Mouse (Mus musculus) ES-Bruce4 (cell line): Measurements from ENCODE around the gene Gm4788.

Experiments
- CTCF ChIP-seq: IDR thresholded peaks from one replicate; pipeline ENCODE4 v1.8.1; 2011; ENCODE audit warnings: low read depth, low read length
- EP300 ChIP-seq: IDR thresholded peaks from 2 replicates; pipeline ENCODE4 v1.6.1; 2011; ENCODE audit warnings: low read depth, low read length; ENCODE audit not compliant: insufficient read depth
- POLR2A ChIP-seq: IDR thresholded peaks from one replicate; pipeline ENCODE4 v1.8.1; 2011; ENCODE audit warnings: low read length; ENCODE audit not compliant: insufficient read depth

DNA sequence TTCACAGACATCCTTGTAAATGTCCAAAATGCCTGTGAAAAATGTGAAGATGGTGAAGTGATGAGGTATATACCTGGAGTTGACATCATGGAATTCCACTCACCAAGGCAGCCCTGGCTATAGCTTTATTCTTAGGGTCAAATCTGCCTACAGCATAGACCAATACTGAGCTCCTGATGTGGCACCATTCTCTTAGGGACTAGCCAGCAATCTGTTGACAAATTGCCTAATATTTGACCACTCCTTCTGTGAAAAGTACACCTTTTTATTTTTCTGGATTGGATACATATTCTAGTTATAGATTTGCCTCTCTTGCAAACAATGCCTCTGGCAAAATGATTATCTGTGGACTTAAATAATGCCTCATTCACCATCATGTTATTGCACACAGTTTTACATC, 27.6 kb upstream of the Gm4788 start:
- TF ChIP-seq CTCF (no peak), POLR2A (no peak), EP300 (no peak)
